Mouse (Mus musculus) urinary bladder, postnatal 14 days (tissue): ENCODE measurements at regions not wholly inside any gene's neighbourhood (a gene's known extent, or its start where the extent isn't known, plus 50 kb on each side); places are given as distances from the start of the nearest gene placed in this dataset.

ENCODE experiments used
- DNase-seq: peaks from one replicate; pipeline ENCODE4 v3.0.0; 2021; ENCODE audit warnings: low spot score

- peak; percentile 25 for DNase-seq
Observed at GRCm38 (mm10) chr17:47225306-47226269, 143.1 kb upstream of the Mrps10 start.

GRCm38 (mm10) chr17:47221068-47221796, 147.5 kb upstream of the Mrps10 start:
- no peak for DNase-seq

GRCm38 (mm10) chr17:47219846-47220245, 148.8 kb upstream of the Mrps10 start:
- no peak for DNase-seq

- DNase-seq: no peak
Observed at GRCm38 (mm10) chr17:47216490-47216889, 152.2 kb upstream of the Mrps10 start.

- DNase-seq: no peak
Observed at GRCm38 (mm10) chr17:47215841-47216240, 152.8 kb upstream of the Mrps10 start.

- no peak for DNase-seq
Observed at GRCm38 (mm10) chr17:47214111-47214510, 154.6 kb upstream of the Mrps10 start.

GRCm38 (mm10) chr17:47210441-47211196, 158.1 kb upstream of the Mrps10 start:
- no peak for DNase-seq

- DNase-seq: no peak
Observed at GRCm38 (mm10) chr17:47208886-47209585, 159.7 kb upstream of the Mrps10 start.

GRCm38 (mm10) chr17:47207471-47207870, 161.2 kb upstream of the Mrps10 start:
- DNase-seq: no peak

- no peak for DNase-seq
Observed at GRCm38 (mm10) chr17:47204470-47205162, 164.1 kb upstream of the Mrps10 start.

- DNase-seq: no peak
Observed at GRCm38 (mm10) chr17:47199206-47199605, 169.5 kb upstream of the Mrps10 start.

GRCm38 (mm10) chr17:47197957-47198356, 170.7 kb upstream of the Mrps10 start:
- DNase-seq: no peak

GRCm38 (mm10) chr17:47196992-47197391, 171.7 kb upstream of the Mrps10 start:
- DNase-seq: no peak

GRCm38 (mm10) chr17:47195981-47196380, 172.7 kb upstream of the Mrps10 start:
- DNase-seq: no peak

- DNase-seq: no peak
Observed at GRCm38 (mm10) chr17:47194463-47195012, 174.1 kb upstream of the Mrps10 start.

- no peak for DNase-seq
Observed at GRCm38 (mm10) chr17:47191416-47191815, 177.3 kb upstream of the Mrps10 start.

GRCm38 (mm10) chr17:47189770-47190169, 178.9 kb upstream of the Mrps10 start:
- DNase-seq: no peak

- DNase-seq: no peak
Observed at GRCm38 (mm10) chr17:47184148-47184547, 173.8 kb upstream of the Ubr2 start.

- DNase-seq: no peak
Observed at GRCm38 (mm10) chr17:47182118-47182517, 171.8 kb upstream of the Ubr2 start.

GRCm38 (mm10) chr17:47179410-47179809, 169.1 kb upstream of the Ubr2 start:
- DNase-seq: no peak

GRCm38 (mm10) chr17:47178705-47179104, 168.3 kb upstream of the Ubr2 start:
- no peak for DNase-seq
